Mouse (Mus musculus): ENCODE measurements around the gene Pear1.
A peak's percentile ranks its signal among the peaks of the same experiment; 100 is the strongest.

The Pear1 gene

DNA sequence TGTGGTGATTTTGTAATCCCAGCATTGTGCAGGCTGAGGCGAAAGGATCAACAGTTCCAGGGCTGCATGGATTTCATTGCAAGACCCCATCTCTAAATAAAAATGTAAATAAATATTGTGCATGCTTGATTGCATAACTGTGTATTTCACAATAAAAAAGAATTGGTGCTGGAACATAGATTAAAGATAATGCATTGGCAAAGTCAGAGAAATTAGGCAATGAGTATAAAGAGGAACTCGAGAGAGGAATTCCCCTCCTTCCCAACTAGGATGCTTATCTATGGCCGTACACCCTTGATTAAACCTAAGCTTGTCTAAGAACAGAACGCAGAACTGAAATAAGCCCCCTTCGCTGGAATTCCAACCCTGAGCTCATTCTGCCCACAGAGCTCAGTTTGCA is 39.0 kb downstream of the Pear1 start:
- no peak for TF ChIP-seq GATA4 (IDR thresholded peaks at IDR 0.05; ENCODE audit: insufficient replicate concordance, low read length)

- no peak for TF ChIP-seq GATA4 (IDR thresholded peaks at IDR 0.05; ENCODE audit: insufficient replicate concordance, low read length)
Measured at GRCm38 (mm10) chr3:87783282-87784023, 40.7 kb downstream of the Pear1 start.

- no peak for TF ChIP-seq GATA4 (IDR thresholded peaks at IDR 0.05; ENCODE audit: insufficient replicate concordance, low read length)
Measured at GRCm38 (mm10) chr3:87779086-87779485, 45.0 kb downstream of the Pear1 start.

DNA sequence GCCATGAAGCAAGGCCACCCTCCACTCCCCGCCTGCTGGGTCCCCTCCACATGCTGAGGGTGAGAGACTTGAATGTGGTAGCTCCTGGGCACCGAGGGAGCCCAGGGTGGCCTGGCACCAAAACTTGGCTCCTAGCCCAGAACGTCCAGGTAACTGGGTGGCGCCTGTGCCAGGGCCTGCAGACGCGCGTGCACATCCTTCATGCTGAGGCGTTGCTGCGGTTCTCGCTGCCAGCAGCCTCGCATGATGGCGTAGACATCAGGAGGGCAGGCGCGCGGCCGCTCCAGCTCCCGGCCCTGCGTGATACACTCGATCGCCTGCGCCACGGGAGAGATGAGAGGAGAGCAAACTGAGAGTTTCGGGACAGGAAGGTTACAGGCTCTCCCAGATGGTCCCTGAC is 45.8 kb downstream of the Pear1 start:
- TF ChIP-seq GATA4 (IDR thresholded peaks at IDR 0.05; ENCODE audit: insufficient replicate concordance, low read length), result no peak

- no peak for TF ChIP-seq GATA4 (IDR thresholded peaks at IDR 0.05; ENCODE audit: insufficient replicate concordance, low read length)
Measured at GRCm38 (mm10) chr3:87771088-87771487, 53.0 kb downstream of the Pear1 start.

GRCm38 (mm10) chr3:87770280-87770679 is 53.8 kb downstream of the Pear1 start:
- no peak for TF ChIP-seq GATA4 (IDR thresholded peaks at IDR 0.05; ENCODE audit: insufficient replicate concordance, low read length)

GRCm38 (mm10) chr3:87769506-87769905 is 54.6 kb downstream of the Pear1 start:
- TF ChIP-seq GATA4 (IDR thresholded peaks at IDR 0.05; ENCODE audit: insufficient replicate concordance, low read length), result no peak

DNA sequence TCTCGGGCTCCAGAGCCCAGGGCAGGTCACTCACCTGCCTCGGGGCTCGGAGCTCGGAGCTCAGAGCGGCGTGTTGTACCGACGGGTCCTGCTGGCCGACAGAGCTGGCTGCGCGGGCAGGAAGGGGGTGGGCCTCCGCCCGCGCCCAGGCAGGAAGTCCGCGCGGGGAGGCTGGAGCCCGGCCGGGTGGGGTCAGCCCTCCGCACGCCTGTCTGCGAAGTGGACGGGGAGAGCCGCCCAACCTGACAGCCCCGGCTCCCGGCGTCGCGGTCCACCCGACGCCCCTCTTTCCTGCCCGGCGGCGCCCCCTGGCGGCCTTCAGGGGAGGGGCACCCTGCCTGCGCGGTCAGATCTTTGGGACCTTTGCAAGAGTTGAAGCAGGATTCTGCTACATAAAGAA is 55.3 kb downstream of the Pear1 start:
- peak; percentile 57; the same call in 1 of the 2 replicates for TF ChIP-seq GATA4 (IDR thresholded peaks at IDR 0.05; ENCODE audit: insufficient replicate concordance, low read length)

DNA sequence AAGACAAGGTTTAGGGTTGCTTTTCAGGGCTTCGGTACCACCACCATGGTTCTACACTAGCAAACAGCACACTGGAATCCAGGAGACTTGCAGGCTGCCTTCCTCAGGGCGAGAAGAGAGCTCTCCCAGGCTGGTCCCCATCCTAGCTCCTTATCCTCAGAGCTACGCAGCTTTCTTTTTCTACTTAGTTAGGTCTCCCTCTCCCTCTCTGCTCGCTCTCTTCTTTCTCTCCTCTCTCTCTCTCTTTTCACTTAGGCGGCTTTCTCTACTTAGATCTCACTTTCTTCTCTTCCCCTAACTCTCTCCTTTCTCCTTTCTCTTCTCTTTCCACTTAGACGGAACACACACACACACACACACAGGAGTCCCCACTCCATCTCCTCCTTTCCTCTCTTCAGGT is 55.7 kb downstream of the Pear1 start:
- TF ChIP-seq GATA4 (IDR thresholded peaks at IDR 0.05; ENCODE audit: insufficient replicate concordance, low read length), result no peak

DNA sequence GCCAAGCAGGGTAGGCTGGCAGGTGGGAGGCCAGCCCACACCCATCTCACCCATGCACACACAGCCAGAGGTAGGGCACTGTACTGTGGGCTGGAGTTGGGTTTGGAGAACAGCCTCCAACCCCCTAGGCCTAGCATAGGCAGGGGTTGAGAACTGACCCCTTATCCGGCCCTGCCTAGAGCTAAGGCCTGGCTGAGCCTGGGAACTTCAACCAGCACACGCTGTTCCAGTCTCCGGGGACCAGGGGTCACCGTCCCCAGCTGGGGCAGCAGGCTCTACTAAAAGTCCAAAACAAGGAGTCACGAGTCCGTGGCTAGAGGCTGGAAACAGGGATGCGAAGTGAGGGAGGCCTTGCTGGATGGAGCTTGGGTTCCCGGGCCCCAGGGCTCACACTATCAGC is 56.3 kb downstream of the Pear1 start:
- no peak; the same call in 1 of the 2 replicates for TF ChIP-seq GATA4 (IDR thresholded peaks at IDR 0.05; ENCODE audit: insufficient replicate concordance, low read length)

GRCm38 (mm10) chr3:87766284-87766667 is 57.8 kb downstream of the Pear1 start:
- TF ChIP-seq GATA4 (IDR thresholded peaks at IDR 0.05; ENCODE audit: insufficient replicate concordance, low read length), result no peak

- TF ChIP-seq GATA4 (IDR thresholded peaks at IDR 0.05; ENCODE audit: insufficient replicate concordance, low read length), result no peak
Measured at GRCm38 (mm10) chr3:87765631-87766283, 58.3 kb downstream of the Pear1 start.

DNA sequence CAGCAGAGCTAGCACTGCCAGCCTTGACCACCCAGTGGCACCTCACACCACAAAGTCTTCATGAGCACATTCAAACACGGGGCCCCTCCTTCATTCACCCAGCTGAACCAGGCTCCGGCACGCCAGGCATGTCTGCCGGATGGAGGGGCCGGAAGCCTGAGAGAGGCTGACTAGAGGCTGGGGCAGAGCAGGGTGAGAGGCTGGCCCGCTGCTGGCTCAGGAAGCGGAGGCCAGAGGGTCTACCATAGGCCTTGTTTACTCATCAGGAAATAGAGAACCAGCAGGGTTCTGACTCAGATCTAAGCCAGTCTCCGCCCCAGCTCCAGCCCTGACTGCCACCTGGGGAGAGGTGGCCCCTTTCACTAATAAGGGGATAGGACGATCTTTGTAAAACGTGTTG is 59.0 kb downstream of the Pear1 start:
- peak; percentile 65; the same call in 1 of the 2 replicates for TF ChIP-seq GATA4 (IDR thresholded peaks at IDR 0.05; ENCODE audit: insufficient replicate concordance, low read length)

- no peak for TF ChIP-seq GATA4 (IDR thresholded peaks at IDR 0.05; ENCODE audit: insufficient replicate concordance, low read length)
Measured at GRCm38 (mm10) chr3:87764506-87764905, 59.6 kb downstream of the Pear1 start.

DNA sequence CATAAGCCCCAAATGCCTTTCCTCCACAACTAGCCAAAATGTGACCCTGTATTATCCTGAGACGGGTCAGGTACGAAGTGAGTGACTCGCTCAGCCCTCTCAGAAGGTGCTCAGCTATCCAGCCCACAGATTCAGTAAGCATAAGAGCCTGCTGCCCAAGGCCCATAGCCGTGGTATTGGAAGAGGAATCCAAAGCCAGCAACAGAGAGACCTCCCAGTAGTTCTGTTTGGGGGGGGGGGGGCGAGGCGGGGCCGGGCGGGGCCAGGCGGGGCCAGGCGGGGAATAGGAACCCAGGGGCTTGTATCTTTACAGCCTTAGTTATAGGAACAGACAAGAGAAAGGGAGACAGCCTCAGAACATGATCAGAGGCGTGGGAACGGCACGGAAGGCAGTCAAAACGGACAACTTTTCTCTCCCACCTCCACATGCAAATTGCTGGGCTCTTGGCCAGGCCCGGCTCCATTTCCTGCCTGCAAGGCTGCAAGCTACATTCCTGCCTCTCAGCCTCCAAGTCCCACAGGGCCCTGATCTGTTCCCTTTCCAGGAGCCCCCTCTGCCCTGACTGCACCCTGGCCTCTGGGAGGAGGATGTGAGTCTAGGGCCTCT is 60.3 kb downstream of the Pear1 start:
- TF ChIP-seq GATA4 (IDR thresholded peaks at IDR 0.05; ENCODE audit: insufficient replicate concordance, low read length), result peak; percentile 12; the same call in 1 of the 2 replicates

DNA sequence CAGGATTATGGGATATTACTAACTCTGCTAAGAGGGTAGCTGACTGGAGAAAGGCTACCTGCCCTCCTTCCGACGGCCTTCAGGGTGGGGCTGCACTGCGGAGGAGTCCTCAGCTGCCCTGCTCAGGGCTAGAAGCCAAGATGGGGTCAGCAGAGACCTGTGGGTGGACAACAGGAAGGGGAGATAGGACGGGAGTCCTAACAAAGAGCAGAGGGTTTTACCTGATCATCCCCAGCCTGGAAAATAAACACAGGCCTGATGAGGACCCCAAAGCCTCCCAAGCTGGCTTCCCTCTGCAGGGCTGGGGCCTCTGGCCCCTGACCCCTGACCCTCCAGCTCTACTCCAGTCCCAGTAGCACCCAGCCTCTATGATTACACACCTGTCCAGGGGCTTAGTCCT is 60.9 kb downstream of the Pear1 start:
- TF ChIP-seq GATA4 (IDR thresholded peaks at IDR 0.05; ENCODE audit: insufficient replicate concordance, low read length), result no peak

All from liver, adult (tissue).